Mouse (Mus musculus): Measurements from ENCODE around the gene Gpbar1. TPM values are rescaled to one million over a fixed set of nuclear protein-coding genes. Genes with fewer than 3 reads are reported as not detected.

Gene Gpbar1
- polyA plus RNA-seq, 1 experiment from 2014 or later: 0.93 TPM

DNA sequence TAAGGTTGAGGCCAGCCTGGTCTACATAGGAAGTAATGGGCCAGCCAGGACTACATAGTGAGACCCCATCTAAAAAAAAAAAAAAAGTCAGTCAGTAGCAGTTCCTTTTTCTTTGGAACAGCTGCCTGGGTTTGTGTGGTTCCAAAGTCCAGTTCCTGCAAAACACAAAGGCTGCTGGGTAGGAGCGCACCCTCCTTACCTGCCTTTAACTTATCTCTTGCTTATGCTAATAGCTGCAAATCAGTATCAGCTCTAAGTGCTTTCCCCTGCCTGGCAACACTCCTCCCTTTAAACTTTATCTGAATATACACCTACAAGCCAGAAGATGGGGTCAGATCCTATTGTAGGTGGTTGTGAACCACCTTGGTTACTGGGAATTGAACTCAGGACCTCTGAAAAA is 28.8 kb downstream of the Gpbar1 start:
- peak; percentile 69 for ATAC-seq
- Histone ChIP-seq H3K27me3 (replicated peaks; ENCODE audit: control insufficient read depth, insufficient read depth, low read length) (no peaks in the 10 kb centered on the region), H3K9me3 (ENCODE audit: control insufficient read depth) (no peaks in the 10 kb centered on the region), H3K4me2 (replicated peaks; ENCODE audit: low read depth) (no peak overlapping the region), H3K36me3 (ENCODE audit: control insufficient read depth, insufficient read depth) (no peaks in the 10 kb centered on the region), H3K4me1 (replicated peaks; ENCODE audit: control insufficient read depth, insufficient read depth, low read length) (peaks cover 10% of the 10 kb centered on the region), H3K9ac (ENCODE audit: low read depth, low read length) (no peak overlapping the region), H3K4me3 (ENCODE audit: low read depth, low read length) (no peak overlapping the region), H3K27ac (ENCODE audit: low read depth, low read length) (peak overlapping the region; percentile 21; the same call in 1 of the 2 replicates)
- WGBS: 38% methylated on average over 1 of the region's 1 CpGs
- 0 out of 2 replicates have a peak, but pooled peaks have one; percentile 21 for TF ChIP-seq CTCF (IDR thresholded peaks at IDR 0.05; ENCODE audit: low read depth)

DNA sequence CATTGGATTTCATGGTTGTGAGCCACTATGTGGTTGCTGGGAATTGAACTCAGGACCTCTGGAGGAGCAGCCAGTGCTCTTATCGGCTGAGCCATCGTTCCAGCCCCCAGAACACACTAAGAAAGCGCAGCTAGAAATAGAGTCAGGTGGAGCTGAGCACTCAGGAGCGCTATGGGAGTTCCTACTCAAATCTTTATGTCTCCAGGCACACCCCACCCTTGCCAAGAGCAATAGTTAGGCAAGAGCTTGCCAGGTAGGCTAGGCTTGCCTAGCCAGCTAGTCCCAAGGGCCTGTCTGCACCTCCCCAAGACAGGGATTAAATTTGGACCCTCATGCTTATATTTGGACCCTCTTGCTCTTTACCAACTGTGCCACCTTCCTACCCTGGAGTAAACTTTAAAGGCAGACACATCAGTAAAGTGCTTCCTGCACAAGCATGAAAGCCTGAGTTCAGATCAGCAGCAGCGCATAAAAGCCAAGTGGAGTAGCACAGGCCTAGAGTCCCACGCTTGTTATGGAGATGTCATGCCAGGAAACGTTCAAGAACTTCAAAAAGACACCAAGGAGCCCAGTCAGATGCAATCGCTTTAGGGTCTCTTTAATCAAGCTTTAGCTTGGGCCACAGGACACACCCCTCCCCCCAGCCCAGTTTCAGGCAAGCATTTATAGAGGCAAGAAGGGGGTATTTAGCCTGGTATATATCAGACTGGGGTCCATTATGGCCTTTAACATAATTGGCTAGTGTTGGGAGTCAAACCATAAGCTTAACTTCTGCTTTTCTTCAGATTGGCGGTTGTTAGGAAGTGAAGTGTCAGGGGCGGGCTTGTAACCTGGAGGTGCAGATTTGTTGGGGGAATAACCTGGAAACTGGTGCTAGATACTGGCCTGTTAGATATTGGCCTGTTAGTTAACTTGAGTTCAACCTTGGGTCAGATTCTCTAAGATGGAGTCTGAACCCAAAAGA is 29.9 kb downstream of the Gpbar1 start:
- Histone ChIP-seq H3K9me3 (ENCODE audit: control insufficient read depth) (no peaks in the 10 kb centered on the region), H3K36me3 (ENCODE audit: control insufficient read depth, insufficient read depth) (no peaks in the 10 kb centered on the region), H3K27ac (ENCODE audit: low read depth, low read length) (no peak overlapping the region), H3K27me3 (replicated peaks; ENCODE audit: control insufficient read depth, insufficient read depth, low read length) (no peaks in the 10 kb centered on the region), H3K9ac (ENCODE audit: low read depth, low read length) (no peak overlapping the region), H3K4me2 (replicated peaks; ENCODE audit: low read depth) (no peak overlapping the region), H3K4me1 (replicated peaks; ENCODE audit: control insufficient read depth, insufficient read depth, low read length) (0 out of 2 replicates have a peak, but pooled peaks cover 3% of the 10 kb centered on the region), H3K4me3 (ENCODE audit: low read depth, low read length) (no peak overlapping the region)
- WGBS: 75% methylated on average over 10 of the region's 10 CpGs
- ATAC-seq: no peak
- no peak for TF ChIP-seq CTCF (IDR thresholded peaks at IDR 0.05; ENCODE audit: low read depth)

DNA sequence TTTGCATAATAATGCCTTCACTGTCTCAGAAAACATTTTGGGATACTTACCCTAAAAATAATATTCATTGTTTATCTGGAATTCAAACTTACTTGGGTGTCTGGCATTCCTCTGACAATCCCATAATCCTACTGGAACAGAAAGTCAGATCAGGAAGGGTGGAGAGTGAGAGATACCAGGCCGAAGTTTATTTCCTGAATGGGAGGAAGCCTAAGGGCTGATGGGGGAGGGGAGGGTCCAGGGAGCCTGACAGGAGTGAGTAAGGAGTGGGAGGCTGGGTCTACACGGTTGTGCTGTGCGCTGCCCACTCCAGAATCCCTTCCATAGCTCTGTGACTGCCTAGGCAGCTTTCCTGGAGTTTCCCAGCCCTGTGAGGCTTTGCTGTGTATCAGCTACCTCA is 31.4 kb downstream of the Gpbar1 start:
- Histone ChIP-seq H3K4me1 (replicated peaks; ENCODE audit: control insufficient read depth, insufficient read depth, low read length) (0 out of 2 replicates have a peak, but pooled peaks cover 3% of the 10 kb centered on the region), H3K27ac (ENCODE audit: low read depth, low read length) (no peak overlapping the region), H3K27me3 (replicated peaks; ENCODE audit: control insufficient read depth, insufficient read depth, low read length) (no peaks in the 10 kb centered on the region), H3K9ac (ENCODE audit: low read depth, low read length) (no peak overlapping the region), H3K4me2 (replicated peaks; ENCODE audit: low read depth) (no peak overlapping the region), H3K9me3 (ENCODE audit: control insufficient read depth) (no peaks in the 10 kb centered on the region), H3K4me3 (ENCODE audit: low read depth, low read length) (no peak overlapping the region), H3K36me3 (ENCODE audit: control insufficient read depth, insufficient read depth) (no peaks in the 10 kb centered on the region)
- ATAC-seq: no peak
- no peak for TF ChIP-seq CTCF (IDR thresholded peaks at IDR 0.05; ENCODE audit: low read depth)
- 18% methylated on average over 3 of the region's 3 CpGs for WGBS

DNA sequence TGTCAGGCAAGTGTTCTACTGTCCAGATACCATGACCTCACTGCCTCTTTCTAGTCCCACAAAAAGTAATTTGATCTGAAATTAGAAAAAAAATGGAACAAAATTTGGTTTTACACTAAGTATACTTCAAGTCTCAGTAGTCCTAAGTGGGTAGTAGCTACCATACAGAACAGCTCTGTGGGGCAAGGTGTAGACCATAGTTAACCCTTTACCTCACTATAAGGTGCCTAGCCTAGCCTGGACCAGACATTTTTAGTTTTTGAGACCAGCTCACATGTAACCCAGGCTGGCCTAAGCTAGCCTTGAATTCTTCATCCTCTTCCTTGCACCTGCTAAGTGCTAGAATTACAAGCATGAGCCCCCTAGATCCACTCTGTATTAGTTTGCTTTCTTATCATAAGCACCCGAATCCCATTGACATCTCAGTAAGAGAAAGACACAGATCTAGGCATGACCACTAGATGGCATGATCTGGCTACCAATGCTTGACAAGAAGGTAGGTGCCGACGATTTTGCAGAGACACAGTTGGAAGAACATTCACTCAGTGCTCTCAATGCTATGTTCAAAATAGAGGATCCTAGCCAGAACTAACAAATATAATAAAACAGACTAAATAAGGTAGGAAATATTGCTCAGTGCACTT is 34.8 kb downstream of the Gpbar1 start:
- TF ChIP-seq CTCF (IDR thresholded peaks at IDR 0.05; ENCODE audit: low read depth): peak; percentile 97
- Histone ChIP-seq H3K4me3 (ENCODE audit: low read depth, low read length) (no peak overlapping the region), H3K27ac (ENCODE audit: low read depth, low read length) (no peak overlapping the region), H3K9me3 (ENCODE audit: control insufficient read depth) (no peaks in the 10 kb centered on the region), H3K4me2 (replicated peaks; ENCODE audit: low read depth) (no peak overlapping the region), H3K36me3 (ENCODE audit: control insufficient read depth, insufficient read depth) (no peaks in the 10 kb centered on the region), H3K27me3 (replicated peaks; ENCODE audit: control insufficient read depth, insufficient read depth, low read length) (no peaks in the 10 kb centered on the region), H3K4me1 (replicated peaks; ENCODE audit: control insufficient read depth, insufficient read depth, low read length) (0 out of 2 replicates have a peak, but pooled peaks cover 3% of the 10 kb centered on the region), H3K9ac (ENCODE audit: low read depth, low read length) (no peak overlapping the region)
- ATAC-seq: peak; percentile 32
- 0% methylated on average over 3 of the region's 3 CpGs for WGBS

DNA sequence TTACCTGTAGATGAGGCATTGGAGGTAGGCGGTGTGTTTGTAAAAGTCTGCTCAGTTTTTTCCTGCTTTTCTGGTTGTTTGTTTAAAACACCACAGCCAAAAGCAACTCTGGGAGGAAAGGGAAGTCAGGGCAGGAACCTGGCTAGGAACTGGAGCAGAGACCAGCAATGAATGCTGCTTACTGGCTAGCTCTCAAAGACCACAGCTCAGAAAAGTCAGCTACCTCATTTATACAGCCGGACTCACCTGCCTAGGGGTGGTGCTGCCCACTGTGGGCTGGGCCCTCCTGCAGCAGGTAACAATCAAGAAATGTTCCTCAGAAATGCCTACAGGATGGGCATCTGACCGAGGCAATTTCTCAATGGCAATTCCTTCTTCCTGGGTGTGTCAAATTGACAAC is 36.4 kb downstream of the Gpbar1 start:
- no peak overlapping the region for H3K27ac ChIP-seq (ENCODE audit: low read depth, low read length)
- no peak overlapping the region for H3K4me2 ChIP-seq (replicated peaks; ENCODE audit: low read depth)
- H3K36me3 ChIP-seq (ENCODE audit: control insufficient read depth, insufficient read depth): no peaks in the 10 kb centered on the region
- TF ChIP-seq CTCF (IDR thresholded peaks at IDR 0.05; ENCODE audit: low read depth): no peak
- no peak overlapping the region for H3K9ac ChIP-seq (ENCODE audit: low read depth, low read length)
- H3K4me3 ChIP-seq (ENCODE audit: low read depth, low read length): no peak overlapping the region
- 82% methylated on average over 3 of the region's 3 CpGs for WGBS
- ATAC-seq: no peak
- no peaks in the 10 kb centered on the region for H3K9me3 ChIP-seq (ENCODE audit: control insufficient read depth)
- 0 out of 2 replicates have a peak, but pooled peaks cover 2% of the 10 kb centered on the region for H3K4me1 ChIP-seq (replicated peaks; ENCODE audit: control insufficient read depth, insufficient read depth, low read length)
- H3K27me3 ChIP-seq (replicated peaks; ENCODE audit: control insufficient read depth, insufficient read depth, low read length): no peaks in the 10 kb centered on the region

DNA sequence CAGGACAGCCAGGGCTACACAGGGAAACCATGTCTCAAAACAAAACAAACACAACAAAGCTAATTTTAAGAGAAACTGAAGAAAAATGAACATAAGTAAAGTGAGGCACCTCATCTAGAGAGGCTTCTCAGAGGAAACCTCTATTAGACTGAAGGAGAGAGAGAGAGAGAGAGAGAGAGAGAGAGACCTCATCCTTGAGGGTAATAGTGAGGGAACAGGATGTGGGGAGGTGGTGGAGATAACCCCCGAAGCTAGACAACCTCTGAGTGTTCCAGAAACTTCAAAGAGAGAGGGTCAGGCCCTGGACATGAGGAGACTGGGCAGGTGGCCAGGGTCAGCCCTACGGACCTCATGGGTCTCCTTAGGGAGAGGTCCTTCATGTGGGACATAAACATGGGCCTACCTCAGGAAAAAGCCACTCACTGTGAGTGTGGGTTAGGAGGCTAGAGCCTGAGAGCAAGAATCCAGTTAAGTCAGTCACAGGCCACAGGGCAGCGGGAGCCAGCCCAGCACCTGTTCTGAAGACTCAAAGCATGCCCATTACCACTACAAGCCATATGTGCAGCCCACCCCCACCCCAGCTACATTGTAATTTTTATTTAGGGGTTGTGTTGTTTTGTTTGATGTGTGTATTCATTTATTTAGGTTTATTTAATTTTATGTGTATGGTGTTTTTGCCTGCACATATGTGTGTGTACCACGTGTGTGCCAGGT is 37.9 kb downstream of the Gpbar1 start:
- 82% methylated on average over 4 of the region's 4 CpGs for WGBS
- no peak for ATAC-seq
- TF ChIP-seq CTCF (IDR thresholded peaks at IDR 0.05; ENCODE audit: low read depth): no peak

More for the DNA sequence above, 37.9 kb downstream of the Gpbar1 start:
- Histone ChIP-seq H3K9ac (ENCODE audit: low read depth, low read length) (no peak overlapping the region), H3K9me3 (ENCODE audit: control insufficient read depth) (no peaks in the 10 kb centered on the region), H3K27me3 (replicated peaks; ENCODE audit: control insufficient read depth, insufficient read depth, low read length) (no peaks in the 10 kb centered on the region), H3K36me3 (ENCODE audit: control insufficient read depth, insufficient read depth) (no peaks in the 10 kb centered on the region), H3K4me3 (ENCODE audit: low read depth, low read length) (no peak overlapping the region), H3K27ac (ENCODE audit: low read depth, low read length) (no peak overlapping the region), H3K4me2 (replicated peaks; ENCODE audit: low read depth) (no peak overlapping the region), H3K4me1 (replicated peaks; ENCODE audit: control insufficient read depth, insufficient read depth, low read length) (no peaks in the 10 kb centered on the region)

All from intestine, postnatal 0 days (tissue).